Mouse (Mus musculus): ENCODE data around the gene Serac1. TPM values are rescaled to one million over a fixed set of nuclear protein-coding genes. Genes with fewer than 3 reads are reported as not detected.
A peak's percentile ranks its signal among the peaks of the same experiment; 100 is the strongest.

Gene Serac1
- total and polyA plus RNA-seq, 2 experiments from 2014 or later = 6.2 to 15.6 TPM

- no peak for TF ChIP-seq CTCF (IDR thresholded peaks at IDR 0.05; ENCODE audit: low read depth)
- DNase-seq (ENCODE audit: low spot score) = no peak
- H3K9ac ChIP-seq (replicated peaks; ENCODE audit: low read length) = no peak overlapping the region
- no peak overlapping the region for H3K4me3 ChIP-seq (ENCODE audit: low read length)
- H3K4me2 ChIP-seq (ENCODE audit: low read depth, low read length) = no peak overlapping the region
- peaks cover 7% of the 10 kb centered on the region for H3K4me1 ChIP-seq (ENCODE audit: insufficient read depth, low read length)
- H3K9me3 ChIP-seq (ENCODE audit: low read length) = no peaks in the 10 kb centered on the region
- no peaks in the 10 kb centered on the region for H3K36me3 ChIP-seq (ENCODE audit: insufficient read depth, low read length)
- no peaks in the 10 kb centered on the region for H3K27me3 ChIP-seq (ENCODE audit: insufficient read depth, low read length)
- H3K27ac ChIP-seq = no peak overlapping the region
- 89% methylated on average over 6 of the region's 6 CpGs for WGBS
- ATAC-seq = no peak
These were observed 77.0 kb downstream of the Serac1 start for GRCm38 (mm10) chr17:6002563-6002962.

GRCm38 (mm10) chr17:6001836-6002235, 77.7 kb downstream of the Serac1 start:
- H3K4me1 ChIP-seq (ENCODE audit: insufficient read depth, low read length) = peaks cover 11% of the 10 kb centered on the region
- no peak overlapping the region for H3K4me2 ChIP-seq (ENCODE audit: low read depth, low read length)
- no peak for DNase-seq (ENCODE audit: low spot score)
- no peak overlapping the region for H3K4me3 ChIP-seq (ENCODE audit: low read length)
- 68% methylated on average over 7 of the region's 7 CpGs for WGBS
- no peaks in the 10 kb centered on the region for H3K27me3 ChIP-seq (ENCODE audit: insufficient read depth, low read length)
- TF ChIP-seq CTCF (IDR thresholded peaks at IDR 0.05; ENCODE audit: low read depth) = no peak
- no peaks in the 10 kb centered on the region for H3K9me3 ChIP-seq (ENCODE audit: low read length)
- no peak overlapping the region for H3K9ac ChIP-seq (replicated peaks; ENCODE audit: low read length)
- H3K36me3 ChIP-seq (ENCODE audit: insufficient read depth, low read length) = no peaks in the 10 kb centered on the region
- no peak for ATAC-seq
- H3K27ac ChIP-seq = no peak overlapping the region

GRCm38 (mm10) chr17:6001389-6001788, 78.2 kb downstream of the Serac1 start:
- Histone ChIP-seq H3K9ac (replicated peaks; ENCODE audit: low read length) (no peak overlapping the region), H3K27ac (no peak overlapping the region), H3K4me1 (ENCODE audit: insufficient read depth, low read length) (peaks cover 10% of the 10 kb centered on the region), H3K9me3 (ENCODE audit: low read length) (no peaks in the 10 kb centered on the region), H3K4me3 (ENCODE audit: low read length) (no peak overlapping the region), H3K4me2 (ENCODE audit: low read depth, low read length) (no peak overlapping the region), H3K36me3 (ENCODE audit: insufficient read depth, low read length) (no peaks in the 10 kb centered on the region), H3K27me3 (ENCODE audit: insufficient read depth, low read length) (no peaks in the 10 kb centered on the region)
- TF ChIP-seq CTCF (IDR thresholded peaks at IDR 0.05; ENCODE audit: low read depth) = no peak
- no peak for ATAC-seq
- no peak for DNase-seq (ENCODE audit: low spot score)
- WGBS = 84% methylated on average over 6 of the region's 6 CpGs

- Histone ChIP-seq H3K27ac (no peak overlapping the region), H3K4me3 (ENCODE audit: low read length) (no peak overlapping the region), H3K4me2 (ENCODE audit: low read depth, low read length) (no peak overlapping the region), H3K4me1 (ENCODE audit: insufficient read depth, low read length) (0 out of 2 replicates have a peak, but pooled peaks cover 5% of the 10 kb centered on the region), H3K9ac (replicated peaks; ENCODE audit: low read length) (no peak overlapping the region), H3K27me3 (ENCODE audit: insufficient read depth, low read length) (no peaks in the 10 kb centered on the region), H3K9me3 (ENCODE audit: low read length) (no peaks in the 10 kb centered on the region), H3K36me3 (ENCODE audit: insufficient read depth, low read length) (no peaks in the 10 kb centered on the region)
- ATAC-seq (no peak; the same call in 1 of the 2 replicates), DNase-seq (ENCODE audit: low spot score) (peak; percentile 34)
- WGBS = 57% methylated on average over 8 of the region's 8 CpGs
- TF ChIP-seq CTCF (IDR thresholded peaks at IDR 0.05; ENCODE audit: low read depth) = no peak
These were observed 78.6 kb downstream of the Serac1 start for GRCm38 (mm10) chr17:6000864-6001319.

- ATAC-seq = no peak
These were observed 80.5 kb downstream of the Serac1 start for GRCm38 (mm10) chr17:5999039-5999543.

GRCm38 (mm10) chr17:5998235-5998500, 81.4 kb downstream of the Serac1 start:
- no peak for TF ChIP-seq CTCF (IDR thresholded peaks at IDR 0.05; ENCODE audit: low read depth)

More at GRCm38 (mm10) chr17:5999039-5999543, 80.5 kb downstream of the Serac1 start:
- Histone ChIP-seq H3K27me3 (ENCODE audit: insufficient read depth, low read length) (no peaks in the 10 kb centered on the region), H3K36me3 (ENCODE audit: insufficient read depth, low read length) (no peaks in the 10 kb centered on the region), H3K4me1 (ENCODE audit: insufficient read depth, low read length) (0 out of 2 replicates have a peak, but pooled peaks cover 5% of the 10 kb centered on the region), H3K9me3 (ENCODE audit: low read length) (no peaks in the 10 kb centered on the region), H3K4me2 (ENCODE audit: low read depth, low read length) (no peak overlapping the region), H3K27ac (no peak overlapping the region), H3K9ac (replicated peaks; ENCODE audit: low read length) (no peak overlapping the region), H3K4me3 (ENCODE audit: low read length) (no peak overlapping the region)
- TF ChIP-seq CTCF (IDR thresholded peaks at IDR 0.05; ENCODE audit: low read depth) = no peak
- WGBS = 80% methylated on average over 5 of the region's 5 CpGs
- no peak for DNase-seq (ENCODE audit: low spot score)

GRCm38 (mm10) chr17:5997380-5998234, 81.9 kb downstream of the Serac1 start:
- no peak overlapping the region for H3K4me3 ChIP-seq (ENCODE audit: low read length)
- peak overlapping the region; percentile 10; the same call in 1 of the 2 replicates for H3K4me2 ChIP-seq (ENCODE audit: low read depth, low read length)
- no peaks in the 10 kb centered on the region for H3K9me3 ChIP-seq (ENCODE audit: low read length)
- no peaks in the 10 kb centered on the region for H3K27me3 ChIP-seq (ENCODE audit: insufficient read depth, low read length)
- H3K9ac ChIP-seq (replicated peaks; ENCODE audit: low read length) = no peak overlapping the region
- peak; percentile 52 for DNase-seq (ENCODE audit: low spot score)
- no peak overlapping the region for H3K27ac ChIP-seq
- ATAC-seq = peak; percentile 72; the same call in 1 of the 2 replicates
- H3K4me1 ChIP-seq (ENCODE audit: insufficient read depth, low read length) = 0 out of 2 replicates have a peak, but pooled peaks cover 5% of the 10 kb centered on the region
- TF ChIP-seq CTCF (IDR thresholded peaks at IDR 0.05; ENCODE audit: low read depth) = no peak
- H3K36me3 ChIP-seq (ENCODE audit: insufficient read depth, low read length) = no peaks in the 10 kb centered on the region
- 44% methylated on average over 16 of the region's 16 CpGs for WGBS

More at GRCm38 (mm10) chr17:5998235-5998500, 81.4 kb downstream of the Serac1 start:
- no peak overlapping the region for H3K4me3 ChIP-seq (ENCODE audit: low read length)
- no peaks in the 10 kb centered on the region for H3K27me3 ChIP-seq (ENCODE audit: insufficient read depth, low read length)
- no peaks in the 10 kb centered on the region for H3K36me3 ChIP-seq (ENCODE audit: insufficient read depth, low read length)
- no peak overlapping the region for H3K27ac ChIP-seq
- H3K9me3 ChIP-seq (ENCODE audit: low read length) = no peaks in the 10 kb centered on the region
- H3K4me2 ChIP-seq (ENCODE audit: low read depth, low read length) = no peak overlapping the region
- ATAC-seq (no peak), DNase-seq (ENCODE audit: low spot score) (no peak)
- no peak overlapping the region for H3K9ac ChIP-seq (replicated peaks; ENCODE audit: low read length)
- H3K4me1 ChIP-seq (ENCODE audit: insufficient read depth, low read length) = 0 out of 2 replicates have a peak, but pooled peaks cover 5% of the 10 kb centered on the region

Data from hindbrain, postnatal 0 days (tissue).